Mouse (Mus musculus) urinary bladder, postnatal 36 days (tissue): ENCODE measurements around the gene Mta2.
A peak's percentile ranks its signal among the peaks of the same experiment; 100 is the strongest.
"Not testable (repeated sequence)": the region's sequence is repeated elsewhere in the genome, so short reads cannot be mapped to it uniquely, and the experiment has no call there.

Experiments used
- DNase-seq, 2 experiments: peaks; one replicate each; pipeline ENCODE4 v3.0.0; 2022; ENCODE audit warnings: low spot score in 2 of 2, mixed read lengths in 1 of 2

Mta2 gene

DNA sequence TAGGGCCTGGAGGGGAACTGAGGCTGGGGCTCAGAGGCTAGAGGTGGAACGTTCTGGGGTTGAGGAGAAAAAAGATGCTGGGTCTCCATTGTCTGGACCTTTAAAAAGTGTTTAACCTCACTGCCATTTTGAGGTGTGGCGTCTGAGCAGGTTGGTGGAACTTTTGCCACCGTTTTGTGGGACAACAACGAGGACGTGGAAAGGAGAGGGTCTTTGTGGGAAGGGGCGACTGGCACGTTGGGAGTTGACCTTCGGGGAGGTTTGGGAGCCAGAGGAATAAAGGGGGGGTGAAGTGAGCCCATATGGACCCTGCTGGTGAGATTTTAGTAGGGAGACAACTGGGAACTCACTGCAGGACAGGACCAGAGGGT, 25.7 kb downstream of the Mta2 start:
- no peak for DNase-seq

DNA sequence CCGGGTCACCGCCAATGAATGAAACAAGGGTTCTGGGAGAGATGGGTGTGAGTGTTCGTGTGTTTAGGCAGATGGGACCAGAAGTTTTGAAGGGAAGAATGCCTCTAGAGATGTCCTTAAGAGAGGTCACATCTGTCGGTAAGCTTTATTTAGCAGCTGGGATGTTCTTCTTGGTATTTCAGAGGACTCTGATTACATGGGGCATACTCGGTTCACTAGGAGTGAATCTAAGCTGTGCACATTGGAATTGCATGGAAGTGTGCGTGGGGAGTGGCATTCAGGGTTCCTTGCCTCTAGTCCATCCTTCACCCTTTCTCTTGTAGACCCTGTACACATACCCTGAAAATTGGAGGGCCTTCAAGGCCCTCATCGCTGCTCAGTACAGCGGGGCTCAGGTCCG, 26.2 kb downstream of the Mta2 start:
- no peak for DNase-seq

DNA sequence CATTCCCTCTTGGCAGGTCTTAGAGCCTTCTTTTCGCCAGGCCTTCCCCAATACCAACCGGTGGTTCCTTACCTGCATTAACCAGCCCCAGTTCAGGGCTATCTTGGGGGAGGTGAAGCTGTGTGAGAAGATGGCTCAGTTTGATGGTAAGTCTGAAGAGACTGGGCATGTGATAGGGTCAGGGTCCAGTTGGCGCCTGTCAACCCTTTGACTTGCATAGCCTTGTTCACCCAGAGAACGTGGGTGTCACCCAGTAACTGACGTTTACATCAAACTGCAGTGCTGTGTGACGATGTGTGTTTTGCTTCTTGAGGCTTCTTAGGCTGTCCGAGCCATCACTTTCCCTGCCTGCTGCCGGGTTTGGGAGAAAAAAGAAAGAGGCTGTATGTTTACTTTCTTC, 30.8 kb downstream of the Mta2 start:
- not testable (repeated sequence) for DNase-seq

DNA sequence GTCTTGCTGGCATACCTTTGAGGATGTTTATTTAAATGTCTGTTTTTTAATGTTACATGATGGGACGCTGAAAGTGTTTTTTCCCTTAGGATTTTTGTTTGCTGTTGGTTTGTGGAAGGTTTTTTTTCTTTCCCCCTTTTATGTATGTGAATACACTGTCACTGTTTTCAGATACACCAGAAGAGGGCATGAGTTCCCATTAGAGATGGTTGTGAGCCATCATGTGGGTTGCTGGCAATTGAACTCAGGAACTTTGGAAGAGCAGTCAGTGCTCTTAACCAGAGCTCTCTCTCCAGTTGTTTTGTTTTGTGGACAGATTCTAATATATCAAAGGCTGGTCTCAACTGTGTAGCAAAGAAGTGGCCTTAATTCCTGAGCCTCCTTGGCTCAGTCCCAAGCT, 33.0 kb downstream of the Mta2 start:
- no peak for DNase-seq

DNA sequence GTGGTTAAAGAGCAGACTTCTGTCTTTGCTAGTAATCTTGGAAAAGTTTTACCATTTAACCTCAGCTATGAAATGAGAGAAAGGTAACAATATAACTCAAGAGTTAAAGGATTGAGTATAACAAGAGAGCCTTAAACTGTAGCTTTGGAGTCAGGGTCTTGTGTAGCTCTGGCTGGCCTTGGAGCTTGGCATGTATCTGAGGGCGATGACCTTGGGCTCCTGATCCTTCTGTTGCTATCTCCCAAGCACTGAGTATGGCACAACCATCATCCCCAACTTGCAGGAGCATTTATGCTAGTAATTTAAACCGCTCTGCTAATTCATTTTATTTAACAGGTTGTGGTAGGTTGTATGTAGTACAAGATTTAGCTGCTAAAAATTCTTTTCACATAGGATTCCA, 33.8 kb downstream of the Mta2 start:
- DNase-seq: no peak

DNA sequence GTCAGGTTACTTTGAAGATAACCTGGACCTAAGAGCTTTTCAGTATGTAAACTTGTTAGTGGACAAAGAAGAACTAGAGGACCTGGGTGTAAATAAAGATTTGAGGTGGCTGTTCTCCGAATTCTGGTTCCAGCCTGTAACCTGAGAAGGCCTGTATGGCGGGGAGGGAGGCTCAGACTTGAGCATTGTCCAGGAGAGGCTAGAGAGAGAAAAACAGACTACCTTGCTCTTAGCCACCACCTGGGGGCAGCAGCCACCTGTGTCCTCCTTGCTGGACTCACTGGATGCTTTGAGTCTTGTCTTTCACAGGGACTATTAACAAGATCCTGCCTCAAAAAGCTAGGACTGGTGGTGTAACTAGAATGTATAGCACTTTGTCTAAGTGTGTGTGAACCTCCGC, 34.9 kb downstream of the Mta2 start:
- peak in 1 of 2 experiments; percentile 61 for DNase-seq

DNA sequence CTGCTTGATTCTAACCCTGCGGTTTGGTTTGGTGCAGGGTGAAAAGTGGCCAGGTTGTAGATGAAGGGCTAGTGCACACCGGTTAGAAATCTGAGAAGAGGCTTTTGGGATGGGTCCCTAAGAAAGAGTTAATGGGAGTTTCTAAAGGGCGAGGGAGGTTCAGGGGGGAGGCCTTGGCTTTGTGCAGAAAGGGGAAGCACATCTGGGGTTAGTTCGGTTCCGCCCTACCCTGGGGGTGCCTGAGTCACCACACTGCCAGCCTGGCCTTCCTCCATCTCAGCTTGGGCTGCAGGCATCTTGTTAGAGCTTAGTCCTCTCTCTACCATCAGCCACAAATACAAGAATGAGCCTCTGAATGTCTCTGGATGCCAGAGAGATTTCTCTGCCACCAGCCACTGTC, 39.1 kb downstream of the Mta2 start:
- peak in 1 of 2 experiments; percentile 37 for DNase-seq

DNA sequence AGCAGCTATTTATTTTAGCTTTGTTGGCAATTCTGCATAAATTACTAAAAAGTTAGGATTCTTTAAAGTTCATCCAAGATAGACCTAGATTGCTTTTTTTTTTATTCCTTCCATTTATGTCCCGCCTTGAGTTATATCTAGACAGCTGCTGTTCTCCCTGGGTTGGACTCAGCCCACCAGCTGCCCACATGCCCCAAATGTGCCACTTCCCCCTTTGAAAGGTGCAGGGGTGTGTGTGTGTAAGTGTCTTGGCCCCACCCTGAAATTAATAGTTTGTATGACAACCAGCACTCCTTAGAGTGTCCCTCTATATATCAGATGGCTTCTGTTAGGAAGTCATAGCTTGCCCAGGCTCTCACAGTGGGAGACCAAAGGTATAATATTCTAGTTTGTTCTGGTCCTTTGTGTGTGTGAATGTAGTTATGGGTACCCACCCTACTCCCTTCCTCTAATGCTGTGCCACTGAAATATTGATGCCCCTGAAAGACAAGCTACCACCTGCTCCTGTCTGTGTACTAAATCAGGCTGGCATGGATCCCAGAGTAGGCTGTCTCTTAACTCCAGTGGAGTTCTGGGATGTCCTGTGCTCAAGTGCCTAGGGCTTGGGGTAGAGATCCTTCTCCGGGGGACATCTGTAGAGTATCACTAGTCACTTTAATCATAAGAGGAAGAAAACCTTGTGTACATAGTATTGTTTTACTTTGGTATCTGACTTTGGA, 39.9 kb downstream of the Mta2 start:
- DNase-seq: no peak

DNA sequence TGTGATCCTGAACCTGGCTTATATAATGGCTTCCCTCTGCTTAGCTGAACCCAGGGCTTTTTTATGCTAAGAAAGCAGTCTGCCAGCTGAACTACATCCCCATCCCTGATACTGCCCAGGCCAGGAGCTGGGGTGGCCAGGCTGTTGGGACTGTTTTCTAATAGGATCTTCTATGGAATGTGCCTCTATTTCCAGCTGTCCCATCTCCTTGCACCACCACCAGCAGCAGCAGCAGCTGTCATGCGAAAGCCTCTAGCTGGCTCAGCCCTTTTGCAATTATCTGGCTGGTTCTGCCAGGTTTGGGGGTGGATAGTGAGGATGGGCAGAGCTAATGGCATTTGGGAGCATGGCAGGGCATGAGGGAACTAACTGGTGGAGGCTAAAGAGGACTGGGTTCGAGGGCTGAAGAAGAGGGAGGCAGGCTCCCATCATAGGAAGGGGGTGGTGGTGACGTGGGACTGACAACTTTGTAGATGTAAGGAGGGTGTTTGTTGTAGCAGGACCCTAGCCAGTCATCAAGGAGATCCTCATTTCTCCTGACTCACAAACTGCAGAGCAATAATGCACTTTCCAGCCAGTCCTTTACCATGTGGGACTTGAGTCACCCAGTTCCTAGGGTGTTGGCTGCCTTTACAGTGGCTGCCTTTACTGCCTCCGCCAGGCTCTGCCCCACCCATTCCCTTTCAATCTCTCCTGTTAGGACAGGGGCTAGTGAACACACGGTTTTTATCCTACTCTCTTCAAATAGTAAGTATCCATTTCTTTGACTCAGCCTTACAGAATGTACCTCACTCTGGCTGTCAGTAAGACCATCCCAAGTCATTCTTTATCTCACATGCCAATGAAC, 40.9 kb downstream of the Mta2 start:
- no peak for DNase-seq

DNA sequence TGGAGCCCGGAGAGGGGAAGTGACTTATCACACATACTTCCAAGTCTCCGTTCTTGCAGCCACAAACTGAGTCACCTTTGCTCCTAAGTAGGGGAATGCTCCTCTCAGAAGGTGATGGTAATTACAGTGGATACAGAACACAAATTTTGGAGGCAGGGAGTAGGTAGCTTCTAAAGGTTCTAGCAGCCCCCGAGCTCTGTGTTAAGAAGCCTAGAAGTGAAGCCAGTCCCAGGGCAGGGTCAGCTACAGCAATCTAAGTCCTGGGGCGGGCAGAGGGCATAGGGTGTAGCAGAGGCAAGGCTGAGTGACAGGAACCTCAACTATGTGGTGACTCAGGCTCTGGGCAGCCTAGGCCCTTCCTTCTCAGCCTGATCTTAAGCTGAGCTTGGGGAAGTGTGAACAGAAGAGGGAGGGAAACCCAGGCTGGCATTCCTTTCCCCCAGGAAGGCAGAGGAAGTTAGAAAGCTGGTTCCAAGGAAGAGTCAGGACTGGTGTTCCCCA, 41.5 kb downstream of the Mta2 start:
- peak; percentile 57 to 58 for DNase-seq

DNA sequence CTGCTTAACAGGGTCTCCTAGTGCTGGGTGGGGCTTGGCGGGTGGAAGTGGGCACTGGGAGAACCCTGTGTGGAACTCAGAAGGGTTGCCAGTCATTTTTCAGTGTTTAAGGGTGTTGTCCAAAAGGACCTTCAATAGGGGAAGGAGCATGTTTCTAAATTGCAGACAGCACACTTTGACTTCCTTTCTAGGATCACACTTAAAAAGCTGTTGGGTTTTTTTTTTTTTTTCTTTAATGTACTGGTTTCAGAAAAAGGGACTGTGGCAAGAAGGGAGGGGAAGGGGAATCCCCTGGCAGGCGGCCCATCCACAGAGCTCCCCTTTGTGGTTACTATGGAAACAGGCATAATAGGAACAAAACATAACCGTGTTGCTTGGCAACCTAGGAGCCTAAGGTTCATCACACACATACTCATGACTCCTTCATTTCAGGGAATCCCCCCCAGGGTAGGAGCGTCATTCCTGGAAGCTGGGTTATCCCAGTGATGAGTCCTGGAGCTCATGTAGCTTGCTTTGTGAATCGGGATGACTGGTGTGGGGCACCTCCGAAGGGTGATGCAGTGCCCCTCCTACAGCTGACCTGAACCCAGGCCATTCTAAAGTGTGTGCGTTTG, 42.7 kb downstream of the Mta2 start:
- DNase-seq: peak in 1 of 2 experiments; percentile 70

DNA sequence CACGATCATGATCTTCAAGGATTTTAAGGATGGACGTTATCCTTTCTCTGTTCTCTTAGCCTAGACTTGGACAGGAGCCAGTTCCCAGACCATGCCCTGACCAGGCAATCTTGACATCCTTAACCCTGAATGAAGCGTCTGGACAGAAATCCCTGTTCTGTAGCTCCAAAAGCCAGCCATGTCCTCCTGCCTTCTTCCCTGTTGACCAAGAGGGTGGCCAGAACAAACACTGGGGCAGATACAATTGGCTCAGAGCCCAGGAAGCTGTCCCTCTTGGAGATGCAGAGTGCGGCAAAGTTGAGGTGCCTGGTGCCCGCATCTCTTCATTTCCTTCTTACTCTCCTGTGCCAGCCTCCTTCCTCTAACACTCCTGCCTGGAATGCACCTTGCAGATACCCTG, 44.2 kb downstream of the Mta2 start:
- DNase-seq: no peak

DNA sequence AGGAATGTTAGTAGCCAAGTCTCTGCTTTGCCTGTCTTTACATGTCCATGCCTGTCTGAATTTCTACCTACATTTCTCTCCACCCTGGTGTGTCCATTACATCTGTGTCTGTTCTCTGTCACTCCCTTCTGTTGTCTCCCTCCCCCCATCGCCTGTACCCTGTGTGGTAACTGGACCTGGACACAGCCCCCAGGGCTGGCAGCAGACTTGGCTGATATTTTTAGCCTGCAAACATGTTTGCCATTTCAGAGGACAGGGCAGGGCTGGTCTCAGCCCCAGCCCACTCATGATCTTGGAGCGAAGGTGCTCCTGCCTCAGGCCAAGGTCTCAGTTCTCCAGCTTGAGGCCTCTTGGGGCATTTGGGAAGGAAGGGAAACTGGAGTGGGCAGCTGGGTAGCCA, 46.1 kb downstream of the Mta2 start:
- no peak for DNase-seq

DNA sequence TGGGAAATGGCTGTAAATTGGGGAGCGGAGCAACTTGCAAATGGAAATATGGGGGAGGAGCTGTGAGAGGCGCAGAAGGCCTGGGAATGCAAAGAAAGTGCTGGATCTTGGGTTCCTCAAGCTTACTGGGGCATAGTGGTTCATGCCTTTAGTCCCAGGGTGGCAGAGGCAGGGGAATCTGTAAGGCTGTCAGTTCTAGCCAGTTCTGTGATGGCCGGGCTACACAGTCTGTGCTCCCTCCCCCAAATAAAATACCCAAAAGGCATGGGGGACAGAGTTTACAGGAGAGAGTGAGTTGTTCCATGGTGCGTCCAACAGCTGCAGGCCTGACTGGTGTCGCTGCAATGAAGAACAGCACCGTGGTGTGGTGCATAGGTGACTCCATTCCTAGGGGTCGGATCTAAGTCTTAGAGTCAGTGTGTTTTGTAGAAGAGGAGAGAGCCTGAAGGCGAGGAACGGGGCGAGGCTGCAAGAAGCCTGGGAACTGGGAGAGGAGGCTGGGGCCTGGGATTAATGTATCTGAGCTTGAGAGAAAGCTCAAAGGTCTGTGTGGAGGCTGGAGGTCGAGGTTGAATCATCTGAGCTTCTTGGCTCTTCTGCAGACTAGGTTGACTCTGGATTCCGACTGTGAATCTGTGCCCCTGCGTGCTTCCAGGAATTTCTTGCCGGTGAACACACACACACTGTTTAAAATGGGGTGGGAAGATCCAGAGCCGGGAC, 46.8 kb downstream of the Mta2 start:
- no peak for DNase-seq

DNA sequence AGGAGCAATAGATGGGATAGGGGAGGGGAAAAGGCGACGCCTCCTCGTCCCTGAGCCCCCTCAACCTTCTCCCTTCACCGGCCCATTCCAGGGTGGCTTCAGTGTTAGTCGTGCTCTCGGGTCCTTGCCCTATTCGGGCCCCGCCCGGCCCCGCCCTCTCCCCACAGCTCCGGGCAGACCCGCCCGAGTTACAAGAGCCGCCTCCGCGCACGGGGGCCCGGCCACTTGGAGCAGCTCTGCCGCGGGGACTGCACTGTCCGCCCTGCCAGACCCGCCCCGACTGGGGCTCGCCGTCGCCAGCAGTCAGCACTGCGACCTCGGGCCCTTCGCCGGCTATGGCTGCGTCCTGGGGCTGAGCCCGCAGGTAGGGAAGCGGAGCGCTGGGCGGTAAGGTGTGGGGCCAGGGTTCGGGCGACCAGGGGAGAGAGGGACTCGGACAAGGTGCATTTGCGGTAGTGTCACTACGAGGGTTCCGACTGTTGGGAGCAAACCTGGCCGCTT, 47.4 kb downstream of the Mta2 start, which contains the start of gene Ahnak:
Gene Ahnak (plus strand): TSS at position 219 of the 501 bp plus-strand sequence.
- peak; percentile 77 to 88 for DNase-seq

DNA sequence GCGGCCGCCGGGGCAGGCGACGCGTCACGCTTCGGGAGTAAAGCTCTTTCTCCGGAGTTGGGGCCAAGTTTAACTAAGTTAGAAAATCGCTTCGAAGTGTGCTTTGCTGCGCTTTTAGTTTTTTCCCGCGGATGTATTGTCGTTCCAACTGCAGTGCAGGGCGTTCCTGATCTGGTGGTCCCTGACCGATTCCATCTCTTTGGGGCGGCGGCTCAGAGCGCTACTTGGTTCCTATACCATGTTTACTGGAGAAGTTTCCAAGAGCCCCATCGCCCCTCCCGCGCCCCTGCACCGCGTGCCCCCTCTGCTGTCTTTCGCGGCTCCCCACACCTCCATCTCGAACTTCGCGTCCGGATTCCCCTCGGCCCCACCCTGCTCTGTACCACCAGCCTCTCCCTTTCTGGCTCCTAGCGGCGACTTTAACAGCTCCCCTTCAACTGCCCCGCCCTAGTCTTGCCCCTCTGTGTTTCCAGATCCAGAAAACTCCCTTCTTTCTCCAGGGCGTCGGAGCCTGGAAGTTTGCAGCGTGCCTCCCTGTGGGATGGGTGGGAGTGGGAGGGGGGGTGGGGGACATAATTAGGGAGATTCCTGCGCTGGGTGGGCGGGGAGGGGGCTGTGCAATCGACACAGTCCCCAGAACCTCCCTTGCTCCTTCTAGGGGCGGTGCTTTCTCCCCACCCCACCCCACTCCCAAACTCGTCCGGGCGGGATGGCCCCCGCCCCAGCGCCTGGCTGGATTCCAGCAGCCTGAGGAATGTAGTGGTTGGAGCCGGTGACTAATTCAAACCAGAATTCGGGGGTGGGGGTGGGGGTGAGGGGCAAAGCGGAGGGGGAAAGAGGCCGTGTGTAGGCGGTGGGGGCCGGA, 48.1 kb downstream of the Mta2 start:
- peak; percentile 87 to 93 for DNase-seq

DNA sequence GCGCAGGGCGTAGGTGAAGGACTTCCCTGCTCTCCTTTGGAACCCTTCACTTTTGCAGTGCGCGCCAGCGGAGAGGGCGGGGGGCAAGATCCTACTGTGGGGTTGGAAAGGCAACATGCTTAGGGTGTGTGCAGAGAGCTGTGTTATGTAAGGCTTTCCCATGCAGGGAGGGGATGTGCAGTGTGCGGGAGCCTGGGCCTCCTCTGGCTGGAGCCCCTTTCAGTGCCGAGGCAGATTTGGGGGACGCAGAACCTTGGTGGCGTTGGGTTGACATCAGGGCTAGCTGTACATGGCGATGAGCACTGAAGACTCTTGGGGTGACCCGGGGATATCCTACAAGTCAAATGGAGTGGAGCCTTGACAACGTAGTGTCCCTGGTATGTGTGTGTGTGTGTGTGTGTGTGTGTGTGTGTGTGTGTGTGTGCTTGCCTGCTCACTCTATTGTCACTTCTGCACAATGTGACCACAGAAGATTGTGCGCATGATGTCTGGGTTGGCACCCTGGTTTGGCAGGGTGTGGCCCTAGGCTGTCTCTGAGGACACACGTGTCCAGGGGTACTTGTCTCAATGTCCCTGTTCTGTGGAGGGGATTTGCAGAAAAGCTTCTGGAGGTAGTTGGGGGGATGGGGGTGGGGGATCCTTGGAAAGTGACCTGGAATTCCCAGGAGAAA, 48.9 kb downstream of the Mta2 start:
- no peak for DNase-seq

DNA sequence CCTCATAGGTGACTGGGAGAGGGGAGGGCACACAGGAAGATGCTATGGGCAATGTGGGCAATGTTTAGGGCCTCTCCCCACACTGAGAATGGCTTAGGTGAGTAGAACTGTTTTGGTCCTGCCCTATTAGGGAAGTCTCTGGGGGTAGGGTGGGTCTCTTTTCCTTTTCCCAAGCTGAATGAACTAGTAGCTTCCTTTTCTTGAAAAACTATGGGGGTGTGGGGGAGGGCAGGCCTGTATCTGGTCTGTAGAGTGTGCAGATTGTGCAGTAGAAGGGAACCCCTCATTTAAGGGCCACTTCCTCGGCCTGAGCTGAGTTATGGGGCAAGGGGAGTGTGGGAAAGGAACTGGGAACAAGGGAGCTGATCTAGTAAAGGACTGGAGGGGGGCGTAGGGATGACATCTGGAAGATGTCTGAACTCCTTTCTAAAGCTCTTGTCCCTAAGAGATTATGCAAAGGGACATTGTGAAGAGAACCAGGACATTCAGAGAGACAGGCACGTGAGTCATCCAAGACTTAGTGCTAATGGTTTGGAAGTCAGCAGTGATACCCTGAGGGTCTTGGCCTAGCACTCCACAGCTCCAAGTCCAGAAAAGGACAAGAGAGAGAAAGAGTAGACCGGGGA, 49.7 kb downstream of the Mta2 start:
- no peak for DNase-seq

DNA sequence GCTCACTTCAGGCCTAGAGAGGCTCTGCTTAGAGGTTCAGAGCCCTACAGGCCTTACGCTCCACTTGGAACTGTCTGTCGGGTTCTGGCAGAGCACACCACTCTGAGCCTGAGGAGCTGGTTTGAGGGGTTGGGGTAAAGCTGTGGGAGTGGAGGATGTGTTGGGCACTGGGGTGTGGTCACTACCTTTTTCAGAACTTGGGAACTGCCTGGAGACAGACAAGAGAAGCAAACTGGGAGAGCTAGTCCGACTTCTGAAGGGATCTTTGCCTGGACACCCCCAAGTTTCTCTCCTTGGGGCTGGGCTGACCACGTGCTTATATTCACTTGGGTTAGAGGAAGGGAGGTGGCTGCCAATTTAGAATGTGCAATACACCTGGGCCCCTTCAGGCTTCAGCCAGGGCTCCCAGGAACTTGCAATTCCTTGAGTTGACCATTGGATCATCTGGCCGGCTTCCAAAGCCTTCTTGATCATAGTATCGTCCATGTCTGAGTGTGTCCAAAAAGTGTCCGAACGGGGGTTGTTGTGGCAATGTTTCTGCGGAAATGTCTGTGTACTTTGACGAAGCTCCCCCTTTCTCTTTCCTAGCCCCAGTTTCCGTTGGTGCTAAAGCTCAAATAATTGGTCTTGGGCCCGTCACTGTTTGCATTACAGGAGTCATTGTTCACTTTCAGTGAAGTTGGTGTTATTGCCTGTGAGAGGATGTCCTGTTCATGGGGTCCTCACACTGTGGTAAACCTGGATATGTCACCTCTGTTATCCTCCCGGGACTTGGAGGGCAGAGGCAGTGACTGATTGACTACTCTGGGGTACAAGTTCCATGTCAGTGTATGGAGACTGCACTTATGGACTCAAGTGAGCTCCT, 50.4 kb downstream of the Mta2 start:
- DNase-seq: peak; percentile 50 to 56
